Mouse (Mus musculus) erythroblast, embryonic 14.5 days (primary cell): ENCODE measurements around the gene Esr1.

Source experiments
- GATA1 ChIP-seq: IDR thresholded peaks from 2 replicates; pipeline ENCODE4 v1.6.1; 2012; ENCODE audit warnings: low read length, inconsistent platforms, mixed read lengths
- TAL1 ChIP-seq: IDR thresholded peaks from 3 replicates; pipeline ENCODE4 v1.6.1; 2012; ENCODE audit warnings: low read length, inconsistent platforms, mixed read lengths

DNA sequence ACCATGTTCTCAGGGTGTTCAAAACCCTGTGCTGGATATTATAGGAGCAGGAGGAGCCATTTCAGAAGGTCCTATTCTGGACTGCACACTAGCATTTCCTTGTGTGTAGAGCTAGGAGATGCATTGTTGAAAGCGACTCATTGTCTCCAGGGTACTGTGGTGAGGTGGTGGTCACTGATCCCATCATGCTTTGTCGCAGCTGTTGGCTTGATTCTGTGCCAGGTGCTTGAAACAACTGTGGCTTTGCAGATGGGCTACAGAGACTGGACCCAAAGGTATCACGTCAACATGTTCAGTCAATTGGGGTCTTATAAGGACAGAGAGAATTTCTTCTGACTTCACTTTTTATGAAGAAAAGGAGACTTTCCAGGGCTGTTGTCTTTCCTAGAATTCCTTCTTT, 164.1 kb downstream of the Esr1 start:
- TF ChIP-seq GATA1 (no peak), TAL1 (no peak)
